Comparison of ENCODE assay signal across 17 mouse cellular contexts in genomic region chr19:24323841-24324613, GRCm38 (mm10). TPM values are rescaled to one million over a fixed set of nuclear protein-coding genes. Genes with fewer than 3 reads are reported as not detected.
DNase-seq lines count a peak whose midpoint lies in the region; ATAC-seq and TF ChIP-seq lines count a peak whose summit lies in the region.
"Had no signal": no experiment of that assay in that cellular context is flagged by ENCODE, and none has a peak within 500 bp of the region (broad histone marks: within the 10 kb centered on the region; RNA-seq: fewer than 3 reads in every experiment).

No protein-coding gene starts in this region.

- WGBS in forebrain, embryonic 10.5 days = 42% methylated on average over 10 of the region's 10 CpGs
- WGBS in forebrain, embryonic 11.5 days = 41% methylated on average over 10 of the region's 10 CpGs
- 13% methylated on average over 10 of the region's 10 CpGs for WGBS in lung, embryonic 14.5 days
- whole genome bisulfite sequencing in limb, embryonic 12.5 days = 44% methylated on average over 10 of the region's 10 CpGs

- H3K36me3 ChIP-seq in forebrain, embryonic 10.5 days (replicated peaks) = no peaks in the 10 kb centered on the region
- no peaks in the 10 kb centered on the region for H3K36me3 ChIP-seq in forebrain, embryonic 11.5 days (ENCODE audit: control insufficient read depth, insufficient read depth, low read length)
- no peaks in the 10 kb centered on the region for H3K36me3 ChIP-seq in lung, embryonic 14.5 days (ENCODE audit: insufficient read depth)
- no peaks in the 10 kb centered on the region for H3K36me3 ChIP-seq in limb, embryonic 12.5 days
- H3K36me3 ChIP-seq: embryonic facial prominence, embryonic 15.5 days had no signal

- no peak for TF ChIP-seq CTCF in lung, embryonic 14.5 days (IDR thresholded peaks at IDR 0.05; ENCODE audit: low read depth)

- peaks cover 44% of the 10 kb centered on the region for H3K4me1 ChIP-seq in forebrain, embryonic 10.5 days
- peaks cover 6% of the 10 kb centered on the region; the same call in 1 of the 2 replicates for H3K4me1 ChIP-seq in forebrain, embryonic 11.5 days (replicated peaks; ENCODE audit: control insufficient read depth, insufficient read depth, low read length)
- H3K4me1 ChIP-seq in lung, embryonic 14.5 days (ENCODE audit: insufficient read depth) = peaks cover 5% of the 10 kb centered on the region; the same call in 1 of the 2 replicates
- H3K4me1 ChIP-seq in limb, embryonic 12.5 days (replicated peaks) = peaks cover 8% of the 10 kb centered on the region; the same call in 1 of the 2 replicates

- no peak overlapping the region for H3K4me2 ChIP-seq in forebrain, embryonic 11.5 days (ENCODE audit: low read depth, low read length, severe bottlenecking)
- no peak overlapping the region for H3K4me2 ChIP-seq in lung, embryonic 14.5 days
- H3K4me2 ChIP-seq in limb, embryonic 12.5 days = no peak overlapping the region
- H3K4me2 ChIP-seq: embryonic facial prominence, embryonic 15.5 days; liver, embryonic 11.5 days had no signal

- no peak overlapping the region for H3K9ac ChIP-seq in forebrain, embryonic 11.5 days (ENCODE audit: low read length)
- no peak overlapping the region for H3K9ac ChIP-seq in lung, embryonic 14.5 days
- H3K9ac ChIP-seq in limb, embryonic 12.5 days (replicated peaks) = no peak overlapping the region
- H3K9ac ChIP-seq: embryonic facial prominence, embryonic 15.5 days had no signal

- H3K4me3 ChIP-seq in forebrain, embryonic 10.5 days = no peak overlapping the region
- no peak overlapping the region for H3K4me3 ChIP-seq in forebrain, embryonic 11.5 days (ENCODE audit: low read depth, low read length)
- no peak overlapping the region for H3K4me3 ChIP-seq in lung, embryonic 14.5 days (ENCODE audit: low read depth, low read length)
- H3K4me3 ChIP-seq in limb, embryonic 12.5 days (replicated peaks) = no peak overlapping the region
- H3K4me3 ChIP-seq: embryonic facial prominence, embryonic 15.5 days; left cerebral cortex, adult 2 months had no signal

- H3K27ac ChIP-seq in forebrain, embryonic 10.5 days = peak overlapping the region; percentile 75
- no peak overlapping the region for H3K27ac ChIP-seq in forebrain, embryonic 11.5 days (ENCODE audit: low read depth, low read length)
- peak overlapping the region; percentile 58; the same call in 1 of the 2 replicates for H3K27ac ChIP-seq in lung, embryonic 14.5 days (ENCODE audit: low read depth)
- peak overlapping the region; percentile 45; the same call in 1 of the 2 replicates for H3K27ac ChIP-seq in limb, embryonic 12.5 days
- H3K27ac ChIP-seq: embryonic facial prominence, embryonic 15.5 days; left cerebral cortex, adult 2 months had no signal

- no peaks in the 10 kb centered on the region for H3K9me3 ChIP-seq in forebrain, embryonic 10.5 days
- no peaks in the 10 kb centered on the region for H3K9me3 ChIP-seq in forebrain, embryonic 11.5 days (ENCODE audit: control insufficient read depth, low read length)
- no peaks in the 10 kb centered on the region for H3K9me3 ChIP-seq in lung, embryonic 14.5 days (ENCODE audit: low read depth, low read length)
- no peaks in the 10 kb centered on the region for H3K9me3 ChIP-seq in limb, embryonic 12.5 days
- H3K9me3 ChIP-seq: embryonic facial prominence, embryonic 15.5 days had no signal

- DNase-seq in forebrain, embryonic 10.5 days (ENCODE audit: extremely low spot score, low spot score) = peak; percentile 21
- no peak for DNase-seq in forebrain, embryonic 11.5 days (ENCODE audit: low spot score)
- DNase-seq in lung, embryonic 14.5 days = peak; percentile 32
- no peak for DNase-seq in lung, postnatal 10 days
- peak; percentile 41 to 52 for DNase-seq in adrenal gland, postnatal 36 days
- DNase-seq in thymus, adult 18-20 months = no peak
- no peak for DNase-seq in frontal cortex, postnatal 25 days (ENCODE audit: low spot score in 2 of 2)
- DNase-seq: cerebellum, adult 8-10 months; gastrocnemius, postnatal 14 days; heart, postnatal 4 days; kidney, adult 2 months; lung, postnatal 4 days had no signal

- H3K27me3 ChIP-seq in forebrain, embryonic 10.5 days (ENCODE audit: poor library complexity, severe bottlenecking) = no peaks in the 10 kb centered on the region
- no peaks in the 10 kb centered on the region for H3K27me3 ChIP-seq in forebrain, embryonic 11.5 days (ENCODE audit: control insufficient read depth, insufficient read depth, low read length)
- H3K27me3 ChIP-seq in lung, embryonic 14.5 days (ENCODE audit: insufficient read depth, low read length) = no peaks in the 10 kb centered on the region
- 0 out of 2 replicates have a peak, but pooled peaks cover 3% of the 10 kb centered on the region for H3K27me3 ChIP-seq in limb, embryonic 12.5 days
- H3K27me3 ChIP-seq: embryonic facial prominence, embryonic 15.5 days had no signal

- no peak for ATAC-seq in forebrain, embryonic 11.5 days (replicated peaks; ENCODE audit: low FRiP score)
- no peak for ATAC-seq in lung, embryonic 14.5 days (ENCODE audit: insufficient read depth)
- ATAC-seq in limb, embryonic 12.5 days (ENCODE audit: insufficient number of reproducible peaks, insufficient read depth, low FRiP score, low TSS enrichment, low read depth) = no peak
- ATAC-seq: forebrain, embryonic 16.5 days had no signal

RNA-seq across cellular contexts. Expression of gene Fxn, which starts 43.6 kb away (rescaled TPM):
- 64.0 and 65.9 TPM in 2 replicates for polyA plus RNA-seq in forebrain, embryonic 10.5 days (2016; fragmentation: Nextera tagmentation; extraction: Ambion mirVana)
- 53.3 and 56.8 TPM in 2 replicates for polyA plus RNA-seq in forebrain, embryonic 11.5 days (2014; fragmentation: Nextera tagmentation; extraction: Ambion mirVana)
- polyA plus RNA-seq in lung, embryonic 14.5 days (2014; fragmentation: Nextera tagmentation; extraction: Ambion mirVana) = 51.2 and 52.9 TPM in 2 replicates
- 10 to 100 TPM; 11.3 to 18.4 TPM for total RNA-seq in adrenal gland, postnatal 36 days (2021)
- polyA plus RNA-seq in limb, embryonic 12.5 days (2016; fragmentation: Nextera tagmentation; extraction: Ambion mirVana) = 63.3 and 64.1 TPM in 2 replicates

Comparison
In these comparisons a context has a peak if more than half of its experiments do, and no peak if none do; other contexts are left out.
1. DNase-seq: peak in forebrain, embryonic 10.5 days (single experiment), lung, embryonic 14.5 days (single experiment) and adrenal gland, postnatal 36 days (2 of 2); none in forebrain, embryonic 11.5 days (single experiment), lung, postnatal 10 days (single experiment), thymus, adult 18-20 months (0 of 2) and frontal cortex, postnatal 25 days (0 of 2).